Comparison of ENCODE assay signal across 28 mouse cellular contexts in the genomic region with DNA sequence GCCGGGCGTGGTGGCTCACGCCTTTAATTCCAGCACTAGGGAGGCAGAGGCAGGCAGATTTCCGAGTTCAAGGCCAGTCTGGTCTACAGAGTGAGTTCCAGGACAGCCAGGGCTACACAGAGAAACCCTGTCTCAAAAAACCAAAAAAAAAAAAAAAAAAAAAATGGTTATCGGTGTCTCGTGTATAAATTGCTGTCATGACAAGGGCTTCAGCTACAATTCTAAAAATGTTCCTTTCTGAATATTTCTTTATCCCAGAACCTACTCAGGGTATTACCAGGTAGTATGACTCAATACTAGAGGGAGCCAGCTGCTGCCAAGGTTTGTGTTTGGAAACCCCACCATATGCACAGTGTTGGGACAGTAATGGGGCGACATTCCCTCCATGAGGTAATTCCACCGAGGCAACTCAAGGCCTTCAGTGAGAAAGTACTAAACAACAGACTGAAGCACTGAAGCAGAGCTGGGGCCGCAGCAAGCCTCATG.
"Had no signal": no experiment of that assay in that cellular context is flagged by ENCODE, and none has a peak within 500 bp of the region (broad histone marks: within the 10 kb centered on the region; RNA-seq: fewer than 3 reads in every experiment).

No protein-coding gene starts in this region.

- DNase-seq: cerebellum, adult 8-10 months; cerebellum, adult 9-10 months; cerebellum, adult 9-11 months; cerebellum, postnatal 10 days; cerebellum, postnatal 14 days; cerebellum, postnatal 25 days; cerebellum, postnatal 36 days; embryo, embryonic 11 days; forebrain, postnatal 0 days; gastrocnemius, adult 2 months; gastrocnemius, postnatal 10 days; gastrocnemius, postnatal 14 days; gastrocnemius, postnatal 25 days; gastrocnemius, postnatal 36 days; heart, adult 11 months; heart, adult 18-20 months; heart, adult 2 months had no signal

- ATAC-seq: forebrain, embryonic 13.5 days; forebrain, embryonic 14.5 days; forebrain, embryonic 15.5 days; forebrain, embryonic 16.5 days; forebrain, postnatal 0 days had no signal

- H3K4me3 ChIP-seq: embryonic facial prominence, embryonic 10.5 days; embryonic facial prominence, embryonic 12.5 days; embryonic facial prominence, embryonic 13.5 days; embryonic facial prominence, embryonic 15.5 days; erythroblast, embryonic 14.5 days; forebrain, embryonic 10.5 days; forebrain, embryonic 12.5 days; forebrain, embryonic 13.5 days; forebrain, embryonic 15.5 days; gastrocnemius, adult 2 months; heart, adult 2 months had no signal

- H3K27me3 ChIP-seq: embryonic facial prominence, embryonic 12.5 days; embryonic facial prominence, embryonic 13.5 days; embryonic facial prominence, embryonic 15.5 days; forebrain, embryonic 12.5 days; forebrain, embryonic 13.5 days; forebrain, embryonic 15.5 days had no signal

- H3K9ac ChIP-seq: embryonic facial prominence, embryonic 12.5 days; embryonic facial prominence, embryonic 13.5 days; embryonic facial prominence, embryonic 15.5 days; forebrain, embryonic 12.5 days; forebrain, embryonic 13.5 days; forebrain, embryonic 15.5 days; forebrain, postnatal 0 days had no signal

- H3K9me3 ChIP-seq: embryonic facial prominence, embryonic 10.5 days; embryonic facial prominence, embryonic 12.5 days; embryonic facial prominence, embryonic 15.5 days; forebrain, embryonic 10.5 days; forebrain, embryonic 12.5 days; forebrain, embryonic 15.5 days had no signal

- H3K36me3 ChIP-seq: embryonic facial prominence, embryonic 10.5 days; embryonic facial prominence, embryonic 12.5 days; embryonic facial prominence, embryonic 13.5 days; embryonic facial prominence, embryonic 15.5 days; forebrain, embryonic 10.5 days; forebrain, embryonic 12.5 days; forebrain, embryonic 15.5 days had no signal

- H3K27ac ChIP-seq: embryonic facial prominence, embryonic 10.5 days; embryonic facial prominence, embryonic 12.5 days; embryonic facial prominence, embryonic 13.5 days; embryonic facial prominence, embryonic 15.5 days; forebrain, embryonic 10.5 days; forebrain, embryonic 12.5 days; forebrain, embryonic 13.5 days; forebrain, embryonic 15.5 days; gastrocnemius, adult 2 months; heart, adult 2 months had no signal

- H3K4me1 ChIP-seq: embryonic facial prominence, embryonic 12.5 days; embryonic facial prominence, embryonic 13.5 days; embryonic facial prominence, embryonic 15.5 days; forebrain, embryonic 10.5 days; forebrain, embryonic 12.5 days; forebrain, embryonic 13.5 days; forebrain, embryonic 15.5 days had no signal

- H3K4me2 ChIP-seq: embryonic facial prominence, embryonic 12.5 days; embryonic facial prominence, embryonic 13.5 days; embryonic facial prominence, embryonic 15.5 days; forebrain, embryonic 12.5 days; forebrain, embryonic 13.5 days; forebrain, embryonic 15.5 days had no signal
